Mouse (Mus musculus): ENCODE data around the gene Rubcnl.

Rubcnl gene

DNA sequence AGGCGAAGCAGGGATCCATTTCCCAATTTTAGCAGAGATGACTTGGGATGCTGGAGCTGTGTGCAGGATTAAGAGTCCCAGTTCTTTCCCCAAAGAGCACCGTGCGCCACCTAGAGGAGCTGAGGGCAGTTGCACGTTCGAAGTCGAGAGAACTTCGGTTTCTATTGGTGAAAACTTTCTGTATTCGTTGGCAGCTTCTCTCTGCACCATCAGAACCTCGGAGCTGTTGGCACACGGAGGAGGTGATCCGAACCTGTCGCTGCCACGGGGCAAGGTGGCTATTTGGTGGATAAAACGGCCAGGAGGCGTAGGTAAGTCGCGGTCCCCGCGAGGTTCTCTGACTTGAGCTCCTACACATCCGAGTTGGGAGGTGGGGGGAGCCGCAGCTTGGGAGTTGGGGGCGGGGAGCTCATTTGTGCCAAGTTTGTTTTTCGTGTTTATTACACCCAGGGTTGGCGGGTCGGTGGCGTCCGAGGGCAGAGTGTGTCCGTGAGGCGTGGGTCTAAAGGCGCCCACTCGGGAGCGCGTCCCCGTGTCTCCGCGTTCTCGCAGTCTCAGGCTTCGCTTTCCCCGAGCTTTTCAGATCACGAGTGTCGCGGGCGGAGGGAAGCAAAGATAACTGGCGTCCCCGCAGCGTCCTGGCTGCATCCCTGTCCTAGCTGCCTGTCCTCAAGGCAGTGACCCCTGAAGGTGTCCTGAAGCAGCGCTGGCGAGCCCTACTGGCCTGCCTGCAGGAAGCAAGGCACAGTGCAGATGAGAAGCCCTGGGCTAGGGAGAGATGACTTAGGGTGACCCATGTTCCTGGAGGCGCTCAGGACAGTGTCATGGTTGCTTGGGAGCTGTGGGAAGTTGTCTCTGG, at the start of gene Rubcnl:
Rubcnl (plus strand) TSS at position 172 of the 859 bp plus-strand sequence.
- DNase-seq (ENCODE audit: low spot score), result peak; percentile 88

DNA sequence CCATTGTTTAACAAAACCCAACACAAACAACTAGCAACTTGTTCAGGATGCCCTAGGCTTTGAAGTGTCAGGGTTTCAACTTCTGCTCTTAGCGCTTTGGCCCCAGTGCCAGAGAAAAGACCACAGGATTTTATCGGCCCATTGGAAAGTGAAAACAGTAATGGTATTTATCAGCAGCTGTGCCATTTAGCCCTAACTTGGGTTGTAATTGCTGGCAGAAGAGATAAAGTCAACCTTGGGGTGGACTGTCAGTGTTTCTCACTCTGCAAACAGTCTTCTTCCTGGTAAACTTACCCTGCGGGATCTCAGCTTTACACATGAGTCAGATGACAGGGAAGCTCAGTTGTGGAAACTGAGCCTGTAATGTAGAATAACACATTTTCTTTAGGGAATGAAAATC, 43.6 kb upstream of the Rubcnl start:
- no peak for DNase-seq (ENCODE audit: low spot score)

DNA sequence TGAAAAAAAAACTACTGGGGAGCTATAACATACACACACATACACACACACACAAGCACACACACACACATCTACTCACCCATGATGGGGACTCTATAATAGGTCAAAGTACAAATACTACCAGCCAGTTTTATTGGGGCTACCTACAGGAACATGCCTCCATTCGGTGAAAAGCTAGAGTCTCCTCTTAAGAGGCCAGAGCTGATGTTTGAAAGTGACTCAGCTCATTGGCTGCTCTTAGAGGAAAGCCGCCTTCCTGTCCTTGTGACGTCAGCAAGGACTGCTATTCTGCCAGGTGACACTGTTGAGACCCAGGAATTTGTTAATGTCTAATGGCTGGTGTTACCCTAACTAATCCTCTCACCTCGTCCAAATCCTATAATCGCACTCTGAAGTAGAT, 43.1 kb upstream of the Rubcnl start:
- no peak for DNase-seq (ENCODE audit: low spot score)

DNA sequence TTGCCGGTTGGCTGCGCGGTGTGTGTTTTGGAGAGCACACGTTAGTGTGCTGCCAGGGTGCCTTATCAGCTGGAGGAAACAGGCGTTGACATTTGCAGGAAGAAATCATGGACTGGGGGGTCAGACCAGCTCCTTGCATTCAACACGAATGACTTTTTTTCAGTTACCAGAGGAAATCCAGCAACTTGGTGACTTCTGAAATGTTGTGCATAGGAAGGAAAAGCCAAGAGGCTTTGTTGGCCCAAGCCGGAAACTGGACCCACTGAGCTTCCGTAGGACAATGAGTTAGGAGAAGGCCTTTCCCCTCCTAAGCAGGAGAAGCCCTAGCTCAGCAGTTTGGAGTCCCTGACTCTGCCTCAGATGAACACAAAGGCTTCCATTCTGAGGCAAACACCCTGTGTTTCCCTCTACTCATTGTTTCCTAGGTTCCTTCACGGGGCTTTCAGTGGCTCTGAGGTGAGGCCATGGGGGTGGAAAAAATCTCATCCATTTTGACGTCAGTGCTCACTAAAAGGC, 41.6 kb upstream of the Rubcnl start:
- no peak for DNase-seq (ENCODE audit: low spot score)

DNA sequence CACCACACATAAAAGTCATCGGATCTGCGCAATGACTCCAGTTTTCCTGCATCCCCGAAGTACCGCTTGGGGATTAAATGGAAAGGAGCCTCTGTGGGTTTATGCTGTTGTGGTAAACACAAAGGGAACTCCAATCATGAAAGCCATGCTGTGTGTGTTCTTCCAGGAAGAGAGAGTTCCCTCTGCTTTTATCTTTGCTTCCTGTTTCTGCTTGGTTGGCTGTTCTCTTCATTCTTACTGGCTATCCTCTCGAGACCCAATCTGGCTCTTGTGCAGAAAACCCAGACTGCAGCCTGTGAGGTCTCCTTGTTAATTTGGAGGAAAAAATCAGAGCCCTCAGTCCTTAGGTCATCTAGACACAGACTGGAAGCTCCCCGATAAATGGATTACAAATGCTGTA, 38.9 kb upstream of the Rubcnl start:
- no peak for DNase-seq (ENCODE audit: low spot score)

GRCm38 (mm10) chr14:74981016-74981415, 34.8 kb upstream of the Rubcnl start:
- no peak for DNase-seq (ENCODE audit: low spot score)

DNA sequence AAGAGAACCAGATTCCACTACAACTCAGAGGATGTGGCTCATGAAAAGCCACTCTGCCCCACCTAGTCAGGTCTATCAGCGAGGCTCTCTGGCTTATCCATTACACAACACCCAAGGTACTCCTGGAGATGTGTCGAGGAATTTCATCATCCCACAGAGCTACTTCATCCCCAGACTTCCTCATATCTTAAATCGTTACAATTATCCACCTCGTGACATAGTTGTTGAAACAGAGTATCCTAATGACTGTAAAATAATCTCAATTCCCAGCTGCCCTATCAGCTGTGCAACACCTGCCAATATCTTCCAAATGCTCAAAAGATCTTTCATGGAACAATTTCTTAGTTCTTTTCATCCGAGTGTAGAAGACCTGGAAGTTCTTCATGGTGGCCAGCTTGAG, 32.7 kb upstream of the Rubcnl start:
- no peak for DNase-seq (ENCODE audit: low spot score)

DNA sequence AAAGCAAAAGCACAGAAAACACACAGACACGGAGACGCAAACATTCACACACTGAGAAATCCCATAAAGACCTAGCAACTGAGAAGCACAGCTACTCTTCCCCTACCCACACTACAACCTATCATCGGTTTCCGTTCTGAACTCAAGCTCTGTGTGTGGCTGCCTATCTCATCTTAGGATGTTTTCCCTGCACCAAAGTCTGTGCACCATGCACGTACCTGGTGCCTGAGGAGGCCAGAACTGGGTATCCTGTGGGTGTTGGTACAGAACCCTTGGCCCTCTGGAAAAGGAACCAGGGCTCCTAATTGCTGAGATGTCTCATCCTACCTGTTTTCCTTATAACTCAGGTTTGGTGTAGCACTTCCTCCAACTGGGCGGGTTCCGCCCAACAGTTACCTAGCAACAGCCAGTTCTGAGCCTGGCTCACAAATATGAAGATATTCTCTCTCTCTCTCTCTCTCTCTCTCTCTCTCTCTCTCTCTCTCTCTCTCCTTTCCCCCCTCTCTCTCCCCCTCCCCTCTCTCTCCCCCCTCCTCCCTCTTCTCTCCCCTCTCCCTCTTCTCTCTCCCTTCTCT, 30.9 kb upstream of the Rubcnl start:
- no peak for DNase-seq (ENCODE audit: low spot score)

DNA sequence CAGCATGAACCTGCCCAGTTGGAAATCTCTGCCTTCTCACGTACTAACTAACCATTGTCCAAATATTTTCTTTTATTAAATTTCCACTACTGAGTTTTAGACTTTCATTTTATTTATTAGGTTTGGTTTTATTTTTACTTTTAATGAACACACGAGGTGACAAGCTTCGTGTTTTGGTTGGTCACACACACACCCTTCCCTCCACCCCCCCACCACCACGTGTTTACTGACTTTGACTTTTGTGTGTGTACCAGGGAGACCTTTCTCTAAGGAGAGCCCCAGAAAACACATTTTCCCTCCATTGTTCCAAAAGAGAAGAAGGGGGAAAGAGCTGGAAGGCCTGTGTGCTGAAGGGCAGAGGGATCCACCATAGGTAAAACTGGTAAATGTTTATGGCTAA, 30.2 kb upstream of the Rubcnl start:
- DNase-seq (ENCODE audit: low spot score), result no peak

- DNase-seq (ENCODE audit: low spot score), result no peak
Measured at GRCm38 (mm10) chr14:74986527-74986926, 29.3 kb upstream of the Rubcnl start.

- DNase-seq (ENCODE audit: low spot score), result no peak
Measured at GRCm38 (mm10) chr14:74989322-74989721, 26.5 kb upstream of the Rubcnl start.

DNA sequence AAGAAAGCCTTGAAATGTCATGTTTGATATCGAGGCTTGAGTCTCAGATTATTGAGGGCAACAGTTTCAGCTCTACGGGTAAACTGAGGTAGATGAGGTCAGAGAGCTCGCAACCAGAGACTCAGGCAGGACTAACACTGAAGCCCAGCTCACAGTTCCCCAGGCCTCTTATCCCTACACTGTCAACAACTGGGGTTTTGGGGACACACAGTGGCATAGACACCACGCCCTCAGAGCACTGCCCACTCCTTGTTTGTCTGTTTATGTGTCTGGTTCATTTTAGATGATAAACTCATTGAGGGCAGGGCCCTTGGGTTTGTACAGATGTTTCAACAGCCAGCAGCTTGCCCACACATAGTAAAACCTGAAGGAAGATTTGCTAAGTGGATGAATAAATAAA, 25.9 kb upstream of the Rubcnl start:
- no peak for DNase-seq (ENCODE audit: low spot score)

DNA sequence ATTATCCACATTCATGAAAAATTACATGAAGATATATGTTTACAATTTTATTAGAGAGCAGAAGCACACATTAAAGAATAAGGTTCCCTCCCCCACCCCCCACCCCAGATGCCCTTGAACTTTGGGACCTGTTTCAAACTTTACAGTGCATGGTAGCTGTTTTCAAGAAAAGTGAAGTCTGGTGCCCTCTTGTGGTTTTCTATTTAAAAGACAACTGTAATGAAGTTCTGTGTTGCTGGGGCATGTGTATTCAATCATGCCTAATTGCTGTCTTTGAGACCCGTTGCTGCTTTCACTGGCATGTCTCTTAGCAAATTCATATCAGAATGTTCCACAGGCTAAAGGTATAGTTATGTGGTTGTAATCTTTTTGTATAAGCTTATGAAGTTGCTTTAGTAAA, 25.3 kb upstream of the Rubcnl start:
- DNase-seq (ENCODE audit: low spot score), result no peak

DNA sequence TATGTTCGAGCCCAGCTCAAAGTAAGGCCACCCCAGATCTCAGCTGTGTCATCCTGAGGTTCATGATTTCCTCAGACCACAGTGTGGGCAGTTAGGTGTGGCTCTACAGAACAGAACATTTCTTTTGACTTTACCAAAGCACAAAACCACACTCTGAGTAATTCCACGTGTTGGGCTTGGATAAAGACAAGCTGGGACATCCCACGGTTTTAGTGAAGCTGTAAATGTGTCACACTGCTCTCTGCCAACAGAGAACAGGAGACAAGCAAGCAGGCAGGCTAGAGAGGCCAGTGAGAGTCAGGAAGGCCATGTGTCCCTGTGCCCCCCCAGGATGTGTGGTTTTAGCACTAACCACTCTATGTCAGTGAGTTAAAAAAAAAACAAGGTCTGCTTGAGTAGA, 19.3 kb upstream of the Rubcnl start:
- DNase-seq (ENCODE audit: low spot score), result no peak

DNA sequence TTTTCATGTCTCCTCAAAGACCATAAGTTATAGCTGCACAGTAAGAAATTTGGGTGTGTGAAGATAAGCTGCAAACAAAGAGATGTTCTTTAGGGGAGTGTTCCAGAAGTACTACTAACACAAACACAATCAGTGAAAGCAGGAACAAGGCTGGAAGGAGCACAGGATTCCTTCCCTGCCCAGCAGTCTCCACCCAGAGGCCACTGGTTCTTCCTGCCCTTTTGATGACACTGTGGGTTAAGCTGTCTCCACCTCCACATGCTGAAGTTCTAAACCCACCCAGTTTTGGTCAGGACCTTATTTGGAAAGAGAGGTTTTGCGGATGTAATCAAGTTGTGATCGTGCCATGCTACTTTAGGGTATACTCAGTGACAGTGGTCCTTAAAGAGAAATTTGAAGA, 18.8 kb upstream of the Rubcnl start:
- DNase-seq (ENCODE audit: low spot score), result no peak

DNA sequence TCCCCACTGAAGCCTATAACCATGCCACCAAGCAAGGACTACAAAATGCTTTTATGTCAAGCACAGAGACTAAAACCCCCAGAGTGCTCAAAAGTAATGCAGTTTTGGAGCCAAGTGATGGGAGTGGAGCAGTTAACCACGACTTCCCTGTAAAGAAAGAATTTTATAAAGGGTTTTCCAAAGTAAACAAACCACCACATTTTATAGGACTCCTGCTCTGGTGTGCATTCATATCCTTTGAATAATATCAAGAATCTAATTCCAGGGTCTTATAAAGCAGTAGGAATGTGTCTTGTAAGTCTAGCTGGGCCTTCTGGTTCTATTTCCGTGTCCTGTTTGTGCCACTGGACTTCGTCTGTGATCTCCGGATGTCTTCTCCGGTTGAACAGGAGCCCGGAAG, 14.5 kb upstream of the Rubcnl start:
- no peak for DNase-seq (ENCODE audit: low spot score)

GRCm38 (mm10) chr14:75003356-75003755, 12.5 kb upstream of the Rubcnl start:
- DNase-seq (ENCODE audit: low spot score), result no peak

- DNase-seq (ENCODE audit: low spot score), result no peak
Measured at GRCm38 (mm10) chr14:75005478-75006199, 10.2 kb upstream of the Rubcnl start.

DNA sequence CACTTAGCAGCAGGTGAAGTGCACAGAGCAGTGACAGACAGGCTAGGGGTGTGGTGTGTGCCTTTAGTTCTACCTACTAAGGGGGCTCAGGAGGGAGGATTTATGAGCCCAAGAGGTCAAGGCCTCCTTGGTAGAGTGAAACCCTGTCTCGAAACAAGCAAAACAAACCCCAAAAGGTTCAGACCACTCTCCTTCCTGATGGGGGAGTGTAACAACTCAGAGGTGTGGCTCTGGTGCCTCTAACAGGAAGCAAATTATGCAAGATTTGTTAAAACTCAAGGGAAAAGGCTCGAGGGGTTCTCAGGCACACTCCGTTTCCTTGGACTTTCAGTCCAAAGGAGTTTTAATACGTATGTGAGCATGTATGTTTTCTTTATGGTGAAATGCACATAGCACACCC, 5.5 kb upstream of the Rubcnl start:
- DNase-seq (ENCODE audit: low spot score), result no peak

DNA sequence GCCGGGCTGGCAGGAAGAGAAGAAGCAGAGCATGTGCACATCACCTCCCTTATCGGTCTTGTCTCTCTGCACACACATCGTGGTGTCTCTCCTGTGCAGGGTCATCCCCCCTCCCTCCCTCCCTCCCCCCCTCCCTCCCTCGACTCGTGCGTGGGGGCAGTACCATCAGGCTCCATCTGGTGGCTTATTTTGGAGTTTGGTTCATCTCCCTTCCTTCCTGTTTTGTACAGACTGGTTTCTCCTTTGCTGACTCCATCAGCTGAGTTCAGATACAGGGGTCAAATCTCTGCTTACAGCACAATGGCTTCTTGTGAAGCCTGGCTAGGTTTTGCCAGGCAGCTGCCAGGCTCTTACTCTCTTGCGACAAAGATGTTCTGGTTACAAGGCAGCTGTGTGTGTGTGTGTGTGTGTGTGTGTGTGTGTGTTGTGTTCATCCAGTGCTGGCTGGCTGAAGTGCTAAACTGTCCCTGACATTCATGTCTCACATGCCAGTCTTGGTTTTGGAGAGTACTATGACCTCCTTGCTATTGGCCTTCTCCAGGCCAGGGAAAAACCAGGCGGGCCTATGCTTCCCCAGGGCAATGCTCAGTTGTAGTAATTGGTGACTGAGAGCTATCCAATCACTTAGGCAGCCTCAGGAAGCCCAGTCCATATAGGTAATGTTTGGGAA, 4.7 kb upstream of the Rubcnl start:
- no peak for DNase-seq (ENCODE audit: low spot score)

GRCm38 (mm10) chr14:75016715-75017020, 841 bp downstream of the Rubcnl start:
- DNase-seq (ENCODE audit: low spot score), result no peak

DNA sequence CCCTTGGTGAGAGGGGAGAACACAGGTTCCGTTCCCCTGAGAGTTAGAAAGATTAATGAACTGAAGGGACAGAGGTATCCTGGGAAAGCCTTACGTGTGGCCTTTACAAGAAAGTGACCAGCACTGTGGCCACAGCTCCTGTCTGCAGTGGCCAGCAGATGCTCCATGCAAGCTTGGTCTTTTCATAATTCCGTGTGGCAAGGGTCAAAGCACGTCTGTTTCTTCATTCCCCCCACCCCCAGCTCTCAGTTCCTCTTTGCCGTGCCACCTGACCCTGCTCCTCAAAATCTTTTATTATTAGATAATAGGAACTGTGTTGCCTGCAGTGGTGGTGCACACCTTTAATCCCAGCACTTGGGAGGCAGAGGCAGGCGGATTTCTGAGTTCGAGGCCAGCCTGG, 1.4 kb downstream of the Rubcnl start:
- no peak for DNase-seq (ENCODE audit: low spot score)
